Mouse (Mus musculus) C2C12 (cell line): ENCODE measurements around the gene Gm1113.

Experiments
- CTCF ChIP-seq: IDR thresholded peaks from one replicate; pipeline ENCODE4 v1.5.1; 2011; ENCODE audit not compliant: control insufficient read depth, insufficient read depth, insufficient read length
- FOSL1 ChIP-seq: IDR thresholded peaks from one replicate; pipeline ENCODE4 v1.8.0; 2011; ENCODE audit warnings: mild to moderate bottlenecking, low read length; ENCODE audit not compliant: poor library complexity, insufficient read depth, severe bottlenecking
- MAX ChIP-seq: IDR thresholded peaks from one replicate; pipeline ENCODE4 v1.6.1; 2011; ENCODE audit warnings: mild to moderate bottlenecking, control low read depth
- MYOD1 ChIP-seq: IDR thresholded peaks from one replicate; pipeline ENCODE4 v1.6.1; 2011; ENCODE audit warnings: low read depth; ENCODE audit not compliant: control insufficient read depth, insufficient read length
- MYOG ChIP-seq: IDR thresholded peaks from one replicate; pipeline ENCODE4 v1.6.1; 2011; ENCODE audit not compliant: control insufficient read depth, insufficient read length; ENCODE audit errors: extremely low read depth
- USF1 ChIP-seq: IDR thresholded peaks from one replicate; pipeline ENCODE4 v1.6.1; 2011; ENCODE audit warnings: low read depth, mild to moderate bottlenecking, control low read depth, moderate library complexity

GRCm38 (mm10) chr9:35535110-35535509, 17.0 kb upstream of the Gm1113 start:
- peak; percentile 59 for TF ChIP-seq CTCF
- TF ChIP-seq USF1: no peak
- TF ChIP-seq MAX: no peak
- no peak for TF ChIP-seq MYOG
- TF ChIP-seq MYOD1: no peak
- TF ChIP-seq FOSL1: no peak
